Mouse (Mus musculus): ENCODE data around the gene Fam83e.

DNA sequence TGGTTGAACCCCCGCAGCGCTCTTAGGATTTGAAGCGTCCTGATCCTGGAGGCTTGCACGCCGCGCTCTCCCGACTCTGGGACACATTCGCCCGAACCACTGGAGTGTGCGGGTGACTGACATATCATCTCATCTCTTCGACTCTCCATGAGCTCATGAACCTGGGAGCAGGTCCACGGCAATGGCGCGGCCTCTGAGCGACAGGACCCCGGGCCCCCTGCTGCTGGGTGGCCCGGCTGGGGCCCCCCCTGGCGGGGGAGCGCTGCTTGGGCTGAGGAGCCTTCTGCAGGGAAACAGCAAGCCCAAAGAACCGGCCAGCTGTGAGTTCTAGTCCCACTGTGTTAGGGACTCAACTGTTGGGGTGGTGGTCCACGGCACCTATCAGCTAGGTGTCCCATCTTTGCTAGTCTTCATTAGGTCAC is 15.6 kb upstream of the Fam83e start:
- TF ChIP-seq CTCF (IDR thresholded peaks at IDR 0.05 in 2 of 3, conservative IDR thresholded peaks at IDR 0.05 in 1 of 3; ENCODE audit: control insufficient read depth in 1 of 3, insufficient read depth in 1 of 3, low read depth in 2 of 3, low read length in 3 of 3, poor library complexity in 1 of 3, severe bottlenecking in 1 of 3) (no peak), POLR2A (IDR thresholded peaks at IDR 0.05; ENCODE audit: control insufficient read depth in 1 of 2, insufficient read depth in 1 of 2, low read depth in 1 of 2, low read length in 2 of 2, poor library complexity in 1 of 2) (no peak), UBTF (IDR thresholded peaks at IDR 0.05; ENCODE audit: borderline replicate concordance, insufficient read depth, low read depth, low read length) (no peak)

All from MEL (cell line).